Mouse (Mus musculus): ENCODE results near the gene Hoxc9.

DNA sequence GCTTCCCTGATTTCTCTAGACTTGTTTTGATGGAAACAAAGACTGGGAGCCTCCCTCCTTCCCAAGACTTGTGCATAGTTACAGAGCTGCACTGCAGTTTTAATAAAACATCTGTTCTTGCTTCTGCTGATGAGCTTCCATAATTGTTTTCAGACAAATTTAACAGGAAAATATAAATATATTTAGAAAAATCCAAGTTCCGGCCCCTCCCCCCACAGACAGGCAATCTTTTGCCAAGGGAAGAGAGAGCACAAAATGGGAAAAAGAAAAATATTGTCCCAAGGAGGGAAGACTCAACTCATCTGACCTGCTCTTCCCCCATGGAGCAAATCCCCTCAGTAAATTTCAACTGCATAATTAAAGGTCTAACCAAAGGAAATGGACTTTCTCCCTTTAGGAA is 30.1 kb downstream of the Hoxc9 start:
- TF ChIP-seq CTCF (conservative IDR thresholded peaks at IDR 0.05; ENCODE audit: insufficient read depth, insufficient read length, low read depth, low read length) (no peak), POLR2A (IDR thresholded peaks at IDR 0.05; ENCODE audit: low read depth, low read length) (no peak)
